In genomic region chr15:12314584-12314983, GRCm38 (mm10) we compare ENCODE assay signal across 18 mouse cellular contexts. TPM values are rescaled to one million over a fixed set of nuclear protein-coding genes. Genes with fewer than 3 reads are reported as not detected.
"Had no signal": no experiment of that assay in that cellular context is flagged by ENCODE, and none has a peak within 500 bp of the region (broad histone marks: within the 10 kb centered on the region; RNA-seq: fewer than 3 reads in every experiment).

No protein-coding gene starts in this region.

- H3K4me1 ChIP-seq: lung, embryonic 15.5 days; midbrain, embryonic 13.5 days; midbrain, embryonic 15.5 days; neural tube, embryonic 12.5 days; stomach, embryonic 15.5 days had no signal

- H3K4me2 ChIP-seq: lung, embryonic 15.5 days; midbrain, embryonic 11.5 days; midbrain, embryonic 13.5 days; midbrain, embryonic 15.5 days; neural tube, embryonic 12.5 days; stomach, embryonic 15.5 days had no signal

- H3K27ac ChIP-seq: lung, embryonic 15.5 days; macrophage; midbrain, embryonic 13.5 days; midbrain, embryonic 15.5 days; neural tube, embryonic 12.5 days; stomach, embryonic 15.5 days; stomach, postnatal 0 days had no signal

- H3K36me3 ChIP-seq: lung, embryonic 15.5 days; midbrain, embryonic 13.5 days; midbrain, embryonic 15.5 days; neural tube, embryonic 12.5 days; stomach, embryonic 15.5 days had no signal

- ATAC-seq: lung, postnatal 0 days; midbrain, embryonic 13.5 days; midbrain, embryonic 15.5 days had no signal

- H3K27me3 ChIP-seq: lung, embryonic 15.5 days; neural tube, embryonic 12.5 days; stomach, embryonic 15.5 days had no signal

- H3K9me3 ChIP-seq: lung, embryonic 15.5 days; megakaryocyte, embryonic 14.5 days; midbrain, embryonic 13.5 days; midbrain, embryonic 15.5 days; neural tube, embryonic 12.5 days; stomach, embryonic 15.5 days had no signal

- H3K9ac ChIP-seq: lung, embryonic 15.5 days; midbrain, embryonic 13.5 days; midbrain, embryonic 15.5 days; neural tube, embryonic 12.5 days; stomach, embryonic 15.5 days had no signal

- H3K4me3 ChIP-seq: lung, embryonic 15.5 days; midbrain, embryonic 13.5 days; midbrain, embryonic 15.5 days; neural tube, embryonic 12.5 days; stomach, embryonic 15.5 days had no signal

- DNase-seq: lung, adult 2 months; lung, postnatal 14 days; lung, postnatal 36 days; right cerebral cortex, postnatal 14 days; thymus, adult 2 months; thymus, postnatal 25 days; thymus, postnatal 4 days had no signal

RNA-seq across cellular contexts. Expression of gene 1810049J17Rik, which starts 7.1 kb away (rescaled TPM):
- polyA plus RNA-seq: lung, adult 2 months; spleen, adult 2 months; thymus, adult 2 months had no signal
